Comparison of ENCODE assay signal across 8 mouse cellular contexts in genomic region chr9:106199535-106200272, GRCm38 (mm10). TPM values are rescaled to one million over a fixed set of nuclear protein-coding genes. Genes with fewer than 3 reads are reported as not detected.
A peak's percentile ranks its signal among the peaks of the same experiment; 100 is the strongest.
DNase-seq lines count a peak whose midpoint lies in the region; ATAC-seq and TF ChIP-seq lines count a peak whose summit lies in the region.

Gene Ppm1m, minus strand, starts transcription at chr9:106199746.

- H3K9me3 ChIP-seq in hindbrain, embryonic 12.5 days (replicated peaks), result no peaks in the 10 kb centered on the region
- no peaks in the 10 kb centered on the region for H3K9me3 ChIP-seq in liver, embryonic 14.5 days (ENCODE audit: control insufficient read depth, low read length)

- peak within 1 kb of the TSS; percentile 71 for H3K4me2 ChIP-seq in hindbrain, embryonic 12.5 days (replicated peaks)
- peak within 1 kb of the TSS; percentile 76 for H3K4me2 ChIP-seq in liver, embryonic 14.5 days (ENCODE audit: low read depth)

- no peak for TF ChIP-seq POLR2A in cerebellum, adult 2 months (IDR thresholded peaks at IDR 0.05; ENCODE audit: borderline replicate concordance, insufficient read depth, low read length)
- TF ChIP-seq POLR2A in embryonic fibroblast, embryonic 13.5 days (IDR thresholded peaks at IDR 0.05; ENCODE audit: low read depth, low read length), result no peak

- peaks cover 33% of the 10 kb centered on the region for H3K4me1 ChIP-seq in cerebellum, adult 2 months (ENCODE audit: control insufficient read depth, insufficient read depth, low read length)
- no peaks in the 10 kb centered on the region; the same call in 1 of the 2 replicates for H3K4me1 ChIP-seq in embryonic fibroblast, embryonic 13.5 days (ENCODE audit: control insufficient read depth, insufficient read depth, low read length)
- H3K4me1 ChIP-seq in hindbrain, embryonic 12.5 days, result peaks cover 39% of the 10 kb centered on the region
- H3K4me1 ChIP-seq in liver, embryonic 14.5 days (replicated peaks; ENCODE audit: control insufficient read depth in 2 of 2, insufficient read depth in 2 of 2, low read length in 1 of 2), result peaks cover 0 to 21% of the 10 kb centered on the region in 2 experiments; a peak in 3 of 4 replicates

- no peak for ATAC-seq in cerebellum, adult (ENCODE audit: insufficient number of reproducible peaks, low FRiP score, low TSS enrichment)
- no peak for ATAC-seq in CD4-positive, CD25-positive, alpha-beta regulatory T cell, adult 4 months
- no peak for ATAC-seq in hindbrain, embryonic 12.5 days (ENCODE audit: low FRiP score)
- no peak for ATAC-seq in liver, embryonic 14.5 days (ENCODE audit: insufficient read depth)
- ATAC-seq in megakaryocyte-erythroid progenitor cell, adult 5-6 weeks (replicated peaks; ENCODE audit: low FRiP score, low TSS enrichment, poor library complexity, severe bottlenecking), result no peak

- H3K9ac ChIP-seq in hindbrain, embryonic 12.5 days, result peak within 1 kb of the TSS; percentile 78
- peak within 1 kb of the TSS; percentile 56 for H3K9ac ChIP-seq in liver, embryonic 14.5 days (replicated peaks)

- H3K36me3 ChIP-seq in hindbrain, embryonic 12.5 days, result no peaks in the 10 kb centered on the region
- H3K36me3 ChIP-seq in liver, embryonic 14.5 days (replicated peaks; ENCODE audit: control insufficient read depth, insufficient read depth, low read depth), result no peaks in the 10 kb centered on the region; the same call in 1 of the 2 replicates

- peak within 1 kb of the TSS; percentile 87 for H3K4me3 ChIP-seq in cerebellum, adult 2 months (replicated peaks; ENCODE audit: insufficient read depth, low read depth, low read length)
- peak within 1 kb of the TSS; percentile 41 for H3K4me3 ChIP-seq in embryonic fibroblast, embryonic 13.5 days (ENCODE audit: insufficient read depth, low read length)
- H3K4me3 ChIP-seq in hindbrain, embryonic 12.5 days, result peak within 1 kb of the TSS; percentile 63
- peak within 1 kb of the TSS; percentile 65 to 67 for H3K4me3 ChIP-seq in liver, embryonic 14.5 days (ENCODE audit: insufficient read depth in 1 of 2, low read depth in 2 of 2, low read length in 2 of 2)

- TF ChIP-seq EP300 in liver, embryonic 14.5 days (IDR thresholded peaks at IDR 0.05; ENCODE audit: low read depth), result no peak

- WGBS in cerebellum, adult 2 months, result 74% methylated on average over 18 of the region's 18 CpGs
- WGBS in hindbrain, embryonic 12.5 days, result 38% methylated on average over 18 of the region's 18 CpGs
- 33% methylated on average over 18 of the region's 18 CpGs for WGBS in liver, embryonic 14.5 days (ENCODE audit: insufficient replicate concordance)

- H3K27me3 ChIP-seq in cerebellum, adult 2 months (ENCODE audit: control insufficient read depth, insufficient read depth, low read length), result no peaks in the 10 kb centered on the region
- 0 out of 2 replicates have a peak, but pooled peaks cover 4% of the 10 kb centered on the region for H3K27me3 ChIP-seq in hindbrain, embryonic 12.5 days
- no peaks in the 10 kb centered on the region for H3K27me3 ChIP-seq in liver, embryonic 14.5 days (ENCODE audit: control insufficient read depth, insufficient read depth, low read length)

- H3K27ac ChIP-seq in cerebellum, adult 2 months (ENCODE audit: insufficient read depth, low read length), result peak within 1 kb of the TSS; percentile 48
- no peak within 1 kb of the TSS for H3K27ac ChIP-seq in embryonic fibroblast, embryonic 13.5 days (ENCODE audit: insufficient read depth, low read length)
- no peak within 1 kb of the TSS for H3K27ac ChIP-seq in hindbrain, embryonic 12.5 days
- no peak within 1 kb of the TSS for H3K27ac ChIP-seq in liver, embryonic 14.5 days

- no peak for DNase-seq in cerebellum, adult 2 months
- DNase-seq in liver, embryonic 14.5 days (ENCODE audit: low read depth in 3 of 3, low spot score in 3 of 3), result no peak
- DNase-seq in urinary bladder, adult 18-20 months (ENCODE audit: low spot score in 2 of 2), result no peak

- no peak for TF ChIP-seq CTCF in cerebellum, adult 2 months (IDR thresholded peaks at IDR 0.05; ENCODE audit: borderline replicate concordance, insufficient read depth, low read depth, low read length)
- TF ChIP-seq CTCF in embryonic fibroblast, embryonic 13.5 days (IDR thresholded peaks at IDR 0.05; ENCODE audit: borderline replicate concordance, insufficient read depth, low read length), result no peak
- TF ChIP-seq CTCF in liver, embryonic 14.5 days (IDR thresholded peaks at IDR 0.05; ENCODE audit: low read depth), result no peak

RNA-seq across cellular contexts. Expression of gene Ppm1m, which starts in this region (rescaled TPM):
- polyA plus RNA-seq in cerebellum, adult 2 months (2012; rRNA removed), result 36.0 and 38.9 TPM in 2 replicates
- 10 to 100 TPM; 19.8 to 24.0 TPM for polyA plus RNA-seq in CD4-positive, CD25-positive, alpha-beta regulatory T cell, adult 4 months (2017; shearing (Covaris generic))
- polyA plus RNA-seq in embryonic fibroblast, embryonic 13.5 days (2011; ENCODE audit: insufficient read length, low read depth, missing spikeins), result 30.9 and 31.7 TPM in 2 replicates
- 32.3 and 37.0 TPM in 2 replicates for polyA plus RNA-seq in hindbrain, embryonic 12.5 days (2016; fragmentation: Nextera tagmentation; extraction: Ambion mirVana)
- polyA plus RNA-seq in liver, embryonic 14.5 days (2012; rRNA removed), result 7.2 and 10.0 TPM in 2 replicates
- polyA plus RNA-seq in liver, embryonic 14.5 days (2014; fragmentation: Nextera tagmentation; extraction: Ambion mirVana), result 5.4 and 5.9 TPM in 2 replicates
- total RNA-seq in megakaryocyte-erythroid progenitor cell, adult 5-6 weeks (2014; fragmentation: Nextera tagmentation), result 15.4 and 21.4 TPM in 2 replicates
- total RNA-seq in megakaryocyte-erythroid progenitor cell, adult 5-6 weeks (2017), result 3.5 and 6.8 TPM in 2 replicates
